In genomic region chr6:136998181-136998580, GRCm38 (mm10) we compare ENCODE assay signal across 28 mouse cellular contexts. TPM values are rescaled to one million over a fixed set of nuclear protein-coding genes. Genes with fewer than 3 reads are reported as not detected.
DNase-seq lines count a peak whose midpoint lies in the region; ATAC-seq and TF ChIP-seq lines count a peak whose summit lies in the region.
"Had no signal": no experiment of that assay in that cellular context is flagged by ENCODE, and none has a peak within 500 bp of the region (broad histone marks: within the 10 kb centered on the region; RNA-seq: fewer than 3 reads in every experiment).

No protein-coding gene starts in this region.

- TF ChIP-seq POLR2A in testis, adult 2 months (IDR thresholded peaks at IDR 0.05; ENCODE audit: control insufficient read depth, low read depth, low read length), result no peak

- no peaks in the 10 kb centered on the region for H3K36me3 ChIP-seq in testis, adult 2 months (ENCODE audit: control insufficient read depth, insufficient read depth, low read length)
- H3K36me3 ChIP-seq in hindbrain, embryonic 14.5 days (replicated peaks; ENCODE audit: control insufficient read depth, insufficient read depth), result no peaks in the 10 kb centered on the region
- H3K36me3 ChIP-seq: hindbrain, embryonic 12.5 days; liver, embryonic 12.5 days; midbrain, embryonic 12.5 days; neural tube, embryonic 12.5 days had no signal

- no peak overlapping the region for H3K9ac ChIP-seq in hindbrain, embryonic 14.5 days
- H3K9ac ChIP-seq: hindbrain, embryonic 12.5 days; liver, embryonic 12.5 days; liver, postnatal 0 days; midbrain, embryonic 12.5 days; neural tube, embryonic 12.5 days had no signal

- no peak overlapping the region for H3K4me3 ChIP-seq in layer of hippocampus, adult 2 months
- H3K4me3 ChIP-seq in testis, adult 2 months (ENCODE audit: control insufficient read depth, low read depth, low read length), result no peak overlapping the region
- no peak overlapping the region for H3K4me3 ChIP-seq in hindbrain, embryonic 14.5 days (replicated peaks; ENCODE audit: low read length)
- H3K4me3 ChIP-seq: hindbrain, embryonic 12.5 days; liver, embryonic 12.5 days; megakaryocyte, embryonic 14.5 days; midbrain, embryonic 12.5 days; myocyte; neural tube, embryonic 12.5 days had no signal

- H3K27me3 ChIP-seq in testis, adult 2 months (ENCODE audit: control insufficient read depth, insufficient read depth, low read length), result no peaks in the 10 kb centered on the region
- H3K27me3 ChIP-seq in hindbrain, embryonic 14.5 days (ENCODE audit: control insufficient read depth, insufficient read depth, low read length), result no peaks in the 10 kb centered on the region
- H3K27me3 ChIP-seq: hindbrain, embryonic 12.5 days; midbrain, embryonic 12.5 days; neural tube, embryonic 12.5 days had no signal

- no peaks in the 10 kb centered on the region for H3K9me3 ChIP-seq in hindbrain, embryonic 14.5 days (ENCODE audit: control insufficient read depth, low read length)
- H3K9me3 ChIP-seq: hindbrain, embryonic 12.5 days; liver, embryonic 12.5 days; midbrain, embryonic 12.5 days; neural tube, embryonic 12.5 days had no signal

- ATAC-seq in hindbrain, embryonic 14.5 days (ENCODE audit: low FRiP score), result no peak
- ATAC-seq: forebrain, embryonic 14.5 days; intestine, embryonic 16.5 days; liver, embryonic 12.5 days; liver, postnatal 0 days had no signal

- WGBS in hindbrain, embryonic 14.5 days, result 85% methylated on average over 7 of the region's 7 CpGs

- DNase-seq in layer of hippocampus, adult 2 months (ENCODE audit: low spot score in 2 of 2), result peak; percentile 32 to 60
- no peak for DNase-seq in layer of hippocampus, postnatal 25 days (ENCODE audit: extremely low spot score in 1 of 2, low spot score in 1 of 2)
- DNase-seq in testis, postnatal 10 days (ENCODE audit: low spot score), result no peak
- DNase-seq in left cerebral cortex, adult 9 months (ENCODE audit: low spot score in 2 of 2), result peak; percentile 48 to 66
- peak; percentile 37 for DNase-seq in testis, postnatal 14 days (ENCODE audit: low spot score)
- DNase-seq in adrenal gland, postnatal 4 days (ENCODE audit: low spot score in 2 of 2), result no peak
- DNase-seq in hindbrain, embryonic 14.5 days (ENCODE audit: low spot score), result no peak
- DNase-seq: adrenal gland, postnatal 25 days; B cell, adult 2 months; cerebellum, adult 2 months; cerebellum, postnatal 36 days; gastrocnemius, postnatal 10 days; heart, postnatal 36 days; kidney, adult 8-10 months; kidney, postnatal 4 days; liver, postnatal 0 days; lung, postnatal 36 days; spleen, adult 18-20 months had no signal

- peaks cover 3% of the 10 kb centered on the region; the same call in 1 of the 2 replicates for H3K4me1 ChIP-seq in testis, adult 2 months (ENCODE audit: control insufficient read depth, insufficient read depth, low read length)
- H3K4me1 ChIP-seq in hindbrain, embryonic 14.5 days (replicated peaks; ENCODE audit: control insufficient read depth, insufficient read depth, low read length), result no peaks in the 10 kb centered on the region
- H3K4me1 ChIP-seq: hindbrain, embryonic 12.5 days; liver, embryonic 12.5 days; megakaryocyte, embryonic 14.5 days; midbrain, embryonic 12.5 days; neural tube, embryonic 12.5 days had no signal

- no peak overlapping the region for H3K4me2 ChIP-seq in hindbrain, embryonic 14.5 days (replicated peaks)
- H3K4me2 ChIP-seq: hindbrain, embryonic 12.5 days; liver, embryonic 12.5 days; midbrain, embryonic 12.5 days; neural tube, embryonic 12.5 days had no signal

- no peak for TF ChIP-seq CTCF in layer of hippocampus, adult 2 months (conservative IDR thresholded peaks at IDR 0.05)
- no peak for TF ChIP-seq CTCF in testis, adult 2 months (IDR thresholded peaks at IDR 0.05; ENCODE audit: control insufficient read depth, insufficient read depth, insufficient replicate concordance, low read depth, low read length)

- H3K27ac ChIP-seq in layer of hippocampus, adult 2 months, result peak overlapping the region; percentile 88
- 0 out of 2 replicates have a peak overlapping the region, but pooled peaks have one; percentile 39 for H3K27ac ChIP-seq in testis, adult 2 months (ENCODE audit: control insufficient read depth, insufficient read depth, low read depth, low read length)
- H3K27ac ChIP-seq in hindbrain, embryonic 14.5 days, result no peak overlapping the region
- H3K27ac ChIP-seq: hindbrain, embryonic 12.5 days; kidney, postnatal 0 days; liver, embryonic 12.5 days; midbrain, embryonic 12.5 days; neural tube, embryonic 12.5 days had no signal

RNA-seq across cellular contexts. Expression of gene Arhgdib, which starts 56.5 kb away (rescaled TPM):
- total RNA-seq in layer of hippocampus, adult 2 months (2021), result 1 to 10 TPM; 8.5 to 9.4 TPM
- total RNA-seq in layer of hippocampus, postnatal 25 days (2021), result 10 to 100 TPM in 1 of 2 experiments, 1 to 10 TPM in 1; 8.8 to 11.3 TPM
- polyA plus RNA-seq in testis, adult 2 months (2012; rRNA removed), result 5.4 and 5.8 TPM in 2 replicates
- 10 to 100 TPM; 32.3 to 39.8 TPM for total RNA-seq in adrenal gland, postnatal 4 days (2021)
- polyA plus RNA-seq in hindbrain, embryonic 14.5 days (2014; fragmentation: Nextera tagmentation; extraction: Ambion mirVana), result 14.7 and 17.9 TPM in 2 replicates

Comparison
In these comparisons a context has a peak if more than half of its experiments do, and no peak if none do; other contexts are left out.
1. DNase-seq: peak in layer of hippocampus, adult 2 months (2 of 2), left cerebral cortex, adult 9 months (2 of 2) and testis, postnatal 14 days (single experiment); none in layer of hippocampus, postnatal 25 days (0 of 2), testis, postnatal 10 days (single experiment), adrenal gland, postnatal 4 days (0 of 2) and hindbrain, embryonic 14.5 days (single experiment).